Mouse (Mus musculus) urinary bladder, postnatal 36 days (tissue): ENCODE results near the gene BC080695.
"Not testable (repeated sequence)": the region's sequence is repeated elsewhere in the genome, so short reads cannot be mapped to it uniquely, and the experiment has no call there.

Experiments used
- DNase-seq, 2 experiments: peaks; one replicate each; pipeline ENCODE4 v3.0.0; 2022; ENCODE audit warnings: low spot score in 2 of 2, mixed read lengths in 1 of 2

BC080695 gene

GRCm38 (mm10) chr4:143551400-143551799 lies at the start of gene BC080695, which contains the start of gene Gm13057:
BC080695 (plus strand) TSS chr4:143551700.
Gm13057 (plus strand) TSS chr4:143551709.
- DNase-seq, result not testable (repeated sequence)

- no peak for DNase-seq
Observed at GRCm38 (mm10) chr4:143511043-143511442, 40.5 kb upstream of the BC080695 start, which contains the start of gene Gm13043. Gm13043 (plus strand) TSS chr4:143511343.

DNA sequence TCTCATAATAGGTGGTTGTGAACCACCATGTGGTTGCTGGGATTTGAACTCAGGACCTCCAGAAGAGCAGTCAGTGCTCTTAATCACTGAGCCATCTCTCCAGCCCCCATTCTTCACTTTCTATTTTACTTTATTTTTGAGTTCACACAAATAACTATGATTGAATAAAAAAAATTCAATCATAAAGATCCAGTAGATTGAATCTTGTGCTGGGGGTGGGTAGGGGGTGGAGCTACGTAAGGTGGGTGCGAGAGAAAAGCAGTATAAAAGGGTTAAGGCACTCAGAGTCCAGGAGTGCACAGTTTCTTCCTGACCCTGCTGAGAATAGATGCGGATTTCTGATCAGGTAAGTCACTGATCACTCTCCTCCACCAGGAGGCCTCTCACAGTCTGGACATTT lies 15.8 kb upstream of the BC080695 start, which contains the start of gene Gm13040:
Gene Gm13040, plus strand, starts transcription at position 301 of the 400 bp plus-strand sequence.
- DNase-seq, result not testable (repeated sequence)

GRCm38 (mm10) chr4:143611927-143612326 lies 60.4 kb downstream of the BC080695 start:
- DNase-seq, result not testable (repeated sequence)

- DNase-seq, result not testable (repeated sequence)
Observed at GRCm38 (mm10) chr4:143614703-143615102, 63.2 kb downstream of the BC080695 start, which contains the start of gene Gm13083. Gm13083 (plus strand) TSS chr4:143615003.

GRCm38 (mm10) chr4:143618101-143618500 lies 66.6 kb downstream of the BC080695 start:
- not testable (repeated sequence) for DNase-seq
